22 mouse cellular contexts compared by ENCODE assay signal in the genomic region with DNA sequence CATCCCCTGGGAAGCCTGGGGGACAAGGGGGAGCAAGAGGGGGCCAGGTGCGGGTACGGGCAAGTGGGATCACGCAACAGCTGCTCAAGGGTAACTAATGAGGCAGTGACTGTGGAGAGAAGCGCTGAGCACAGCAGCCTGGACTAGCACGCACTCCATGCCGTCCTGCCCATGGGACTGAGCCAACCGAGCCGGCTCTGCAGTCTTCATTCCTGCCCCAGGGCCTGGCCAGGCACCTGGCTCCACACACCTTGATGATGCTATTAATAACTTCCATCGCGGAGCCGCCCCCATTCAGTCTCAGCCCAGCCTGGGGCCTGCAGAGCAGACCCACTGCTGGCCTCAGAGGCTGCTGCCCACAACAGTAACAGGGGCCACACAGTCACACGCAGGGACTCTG. TPM values are rescaled to one million over a fixed set of nuclear protein-coding genes. Genes with fewer than 3 reads are reported as not detected.
DNase-seq lines count a peak whose midpoint lies in the region; ATAC-seq and TF ChIP-seq lines count a peak whose summit lies in the region.
"Had no signal": no experiment of that assay in that cellular context is flagged by ENCODE, and none has a peak within 500 bp of the region (broad histone marks: within the 10 kb centered on the region; RNA-seq: fewer than 3 reads in every experiment).

No protein-coding gene starts in this region.

- no peaks in the 10 kb centered on the region for H3K36me3 ChIP-seq in embryonic facial prominence, embryonic 14.5 days (ENCODE audit: control insufficient read depth, insufficient read depth, low read length)
- H3K36me3 ChIP-seq in embryonic facial prominence, embryonic 10.5 days (replicated peaks) = no peaks in the 10 kb centered on the region
- H3K36me3 ChIP-seq in kidney, adult 2 months (ENCODE audit: control insufficient read depth, insufficient read depth, low read length) = no peaks in the 10 kb centered on the region
- H3K36me3 ChIP-seq in kidney, embryonic 15.5 days = no peaks in the 10 kb centered on the region
- no peaks in the 10 kb centered on the region for H3K36me3 ChIP-seq in midbrain, embryonic 11.5 days (ENCODE audit: control insufficient read depth, insufficient read depth, low read length)
- H3K36me3 ChIP-seq: embryonic facial prominence, embryonic 12.5 days; forebrain, embryonic 12.5 days; G1E; hindbrain, embryonic 12.5 days had no signal

- no peaks in the 10 kb centered on the region for H3K9me3 ChIP-seq in embryonic facial prominence, embryonic 14.5 days (ENCODE audit: control insufficient read depth, low read length)
- H3K9me3 ChIP-seq in embryonic facial prominence, embryonic 10.5 days = no peaks in the 10 kb centered on the region
- H3K9me3 ChIP-seq in kidney, embryonic 15.5 days (replicated peaks) = no peaks in the 10 kb centered on the region
- no peaks in the 10 kb centered on the region for H3K9me3 ChIP-seq in midbrain, embryonic 11.5 days (ENCODE audit: control insufficient read depth, low read length)
- H3K9me3 ChIP-seq: embryonic facial prominence, embryonic 12.5 days; forebrain, embryonic 12.5 days; G1E; hindbrain, embryonic 12.5 days had no signal

- no peak overlapping the region for H3K27ac ChIP-seq in embryonic facial prominence, embryonic 14.5 days (replicated peaks; ENCODE audit: low read depth, low read length)
- H3K27ac ChIP-seq in embryonic facial prominence, embryonic 10.5 days (replicated peaks) = no peak overlapping the region
- H3K27ac ChIP-seq in kidney, adult 2 months (ENCODE audit: insufficient read depth, low read depth, low read length) = no peak overlapping the region
- H3K27ac ChIP-seq in kidney, embryonic 15.5 days = no peak overlapping the region
- no peak overlapping the region for H3K27ac ChIP-seq in midbrain, embryonic 11.5 days (ENCODE audit: low read depth, low read length)
- H3K27ac ChIP-seq: embryonic facial prominence, embryonic 12.5 days; forebrain, embryonic 12.5 days; hindbrain, embryonic 12.5 days had no signal

- no peak for TF ChIP-seq CTCF in kidney, adult 2 months (conservative IDR thresholded peaks at IDR 0.05; ENCODE audit: insufficient read depth, insufficient read length, low read depth, low read length)

- H3K4me1 ChIP-seq in embryonic facial prominence, embryonic 14.5 days (ENCODE audit: control insufficient read depth, insufficient read depth, low read length) = peaks cover 11% of the 10 kb centered on the region; the same call in 1 of the 2 replicates
- peaks cover 37% of the 10 kb centered on the region for H3K4me1 ChIP-seq in embryonic facial prominence, embryonic 10.5 days
- H3K4me1 ChIP-seq in kidney, adult 2 months (ENCODE audit: control insufficient read depth, insufficient read depth, low read length) = no peaks in the 10 kb centered on the region
- peaks cover 24% of the 10 kb centered on the region for H3K4me1 ChIP-seq in kidney, embryonic 15.5 days
- peaks cover 3% of the 10 kb centered on the region; the same call in 1 of the 2 replicates for H3K4me1 ChIP-seq in midbrain, embryonic 11.5 days (ENCODE audit: control insufficient read depth, insufficient read depth, low read length)

- 60% methylated on average over 12 of the region's 12 CpGs for WGBS in embryonic facial prominence, embryonic 14.5 days
- 81% methylated on average over 12 of the region's 12 CpGs for WGBS in embryonic facial prominence, embryonic 10.5 days
- 46% methylated on average over 12 of the region's 12 CpGs for WGBS in kidney, adult 2 months
- WGBS in kidney, embryonic 15.5 days = 62% methylated on average over 10 of the region's 12 CpGs
- 80% methylated on average over 12 of the region's 12 CpGs for WGBS in midbrain, embryonic 11.5 days

- no peak overlapping the region for H3K9ac ChIP-seq in embryonic facial prominence, embryonic 14.5 days (ENCODE audit: low read depth, low read length)
- no peak overlapping the region for H3K9ac ChIP-seq in kidney, embryonic 15.5 days
- H3K9ac ChIP-seq in midbrain, embryonic 11.5 days (ENCODE audit: low read length) = no peak overlapping the region
- H3K9ac ChIP-seq: forebrain, embryonic 12.5 days; hindbrain, embryonic 12.5 days had no signal

- H3K27me3 ChIP-seq in embryonic facial prominence, embryonic 14.5 days (replicated peaks; ENCODE audit: control insufficient read depth, insufficient read depth, low read length) = no peaks in the 10 kb centered on the region
- H3K27me3 ChIP-seq in embryonic facial prominence, embryonic 10.5 days (replicated peaks; ENCODE audit: low read depth, poor library complexity, severe bottlenecking) = peaks cover 47% of the 10 kb centered on the region
- no peaks in the 10 kb centered on the region for H3K27me3 ChIP-seq in kidney, adult 2 months (replicated peaks; ENCODE audit: control insufficient read depth, insufficient read depth, low read length)
- peaks cover 33% of the 10 kb centered on the region for H3K27me3 ChIP-seq in kidney, embryonic 15.5 days
- H3K27me3 ChIP-seq in midbrain, embryonic 11.5 days (ENCODE audit: control insufficient read depth, insufficient read depth, low read length) = no peaks in the 10 kb centered on the region; the same call in none of the 2 replicates

- no peak for ATAC-seq in embryonic facial prominence, embryonic 14.5 days (ENCODE audit: low read depth)
- no peak for ATAC-seq in kidney, embryonic 15.5 days (replicated peaks; ENCODE audit: low FRiP score)
- no peak for ATAC-seq in midbrain, embryonic 11.5 days (ENCODE audit: low FRiP score)
- ATAC-seq: CD4-positive, CD25-positive, alpha-beta regulatory T cell, adult 4 months; forebrain, embryonic 16.5 days; hindbrain, embryonic 16.5 days had no signal

- no peak overlapping the region for H3K4me2 ChIP-seq in embryonic facial prominence, embryonic 14.5 days (ENCODE audit: low read depth, low read length)
- no peak overlapping the region for H3K4me2 ChIP-seq in kidney, embryonic 15.5 days
- H3K4me2 ChIP-seq in midbrain, embryonic 11.5 days = no peak overlapping the region
- H3K4me2 ChIP-seq: embryonic facial prominence, embryonic 12.5 days; forebrain, embryonic 12.5 days; hindbrain, embryonic 12.5 days had no signal

- peak; percentile 33 for DNase-seq in embryonic facial prominence, embryonic 14.5 days (ENCODE audit: low spot score)
- DNase-seq in embryonic facial prominence, embryonic 10.5 days (ENCODE audit: low spot score) = no peak
- peak; percentile 9 for DNase-seq in kidney, adult 2 months
- peak; percentile 29 to 51 for DNase-seq in kidney, postnatal 4 days
- no peak for DNase-seq in kidney, adult 9 months
- no peak for DNase-seq in midbrain, embryonic 11.5 days (ENCODE audit: low spot score, missing footprints)
- DNase-seq: adrenal gland, postnatal 10 days; B cell, adult 2 months; cerebellum, adult 11 months; cerebellum, adult 8-10 months; embryo, embryonic 11 days; gastrocnemius, postnatal 25 days; heart, postnatal 10 days; heart, postnatal 4 days had no signal

- H3K4me3 ChIP-seq in embryonic facial prominence, embryonic 14.5 days (ENCODE audit: low read depth, low read length) = no peak overlapping the region
- no peak overlapping the region for H3K4me3 ChIP-seq in embryonic facial prominence, embryonic 10.5 days
- H3K4me3 ChIP-seq in kidney, adult 2 months (ENCODE audit: insufficient read depth, low read depth, low read length) = no peak overlapping the region
- no peak overlapping the region for H3K4me3 ChIP-seq in kidney, embryonic 15.5 days (replicated peaks)
- no peak overlapping the region for H3K4me3 ChIP-seq in midbrain, embryonic 11.5 days (ENCODE audit: low read depth, low read length)
- H3K4me3 ChIP-seq: embryonic facial prominence, embryonic 12.5 days; forebrain, embryonic 12.5 days; hindbrain, embryonic 12.5 days had no signal

- TF ChIP-seq POLR2A in kidney, adult 2 months (IDR thresholded peaks at IDR 0.05; ENCODE audit: low read depth, low read length) = no peak

RNA-seq across cellular contexts. Expression of gene Kcnq4, which starts 36.2 kb away (rescaled TPM):
- polyA plus RNA-seq in embryonic facial prominence, embryonic 14.5 days (2014; fragmentation: Nextera tagmentation; extraction: Ambion mirVana) = 3.2 and 3.9 TPM in 2 replicates
- polyA plus RNA-seq in embryonic facial prominence, embryonic 10.5 days (2016; fragmentation: Nextera tagmentation; extraction: Ambion mirVana) = 4.2 and 5.6 TPM in 2 replicates
- polyA plus RNA-seq in kidney, adult 2 months (2012; rRNA removed) = 0.86 and 1.0 TPM in 2 replicates
- polyA plus RNA-seq in kidney, embryonic 15.5 days (2015; fragmentation: Nextera tagmentation; extraction: Ambion mirVana) = 0.89 and 1.4 TPM in 2 replicates
- 1.9 and 2.3 TPM in 2 replicates for polyA plus RNA-seq in midbrain, embryonic 11.5 days (2014; fragmentation: Nextera tagmentation; extraction: Ambion mirVana)
- polyA plus RNA-seq: CD4-positive, CD25-positive, alpha-beta regulatory T cell, adult 4 months; G1E had no signal

RNA-seq across cellular contexts. Expression of gene Cited4, which starts 45.9 kb away (rescaled TPM):
- 3.4 and 4.7 TPM in 2 replicates for polyA plus RNA-seq in embryonic facial prominence, embryonic 14.5 days (2014; fragmentation: Nextera tagmentation; extraction: Ambion mirVana)
- 9.9 and 10.3 TPM in 2 replicates for polyA plus RNA-seq in embryonic facial prominence, embryonic 10.5 days (2016; fragmentation: Nextera tagmentation; extraction: Ambion mirVana)
- polyA plus RNA-seq in kidney, adult 2 months (2012; rRNA removed) = 4.2 and 5.9 TPM in 2 replicates
- 11.3 and 12.9 TPM in 2 replicates for polyA plus RNA-seq in kidney, embryonic 15.5 days (2015; fragmentation: Nextera tagmentation; extraction: Ambion mirVana)
- polyA plus RNA-seq in midbrain, embryonic 11.5 days (2014; fragmentation: Nextera tagmentation; extraction: Ambion mirVana) = 8.7 and 8.8 TPM in 2 replicates
- polyA plus RNA-seq: CD4-positive, CD25-positive, alpha-beta regulatory T cell, adult 4 months had no signal

Comparison
In these comparisons a context has a peak if more than half of its experiments do, and no peak if none do; other contexts are left out.
1. DNase-seq: peak in embryonic facial prominence, embryonic 14.5 days (single experiment), kidney, adult 2 months (single experiment) and kidney, postnatal 4 days (2 of 2); none in embryonic facial prominence, embryonic 10.5 days (single experiment), kidney, adult 9 months (single experiment) and midbrain, embryonic 11.5 days (single experiment).